Mouse (Mus musculus): ENCODE measurements around the gene Zbtb9. TPM values are rescaled to one million over a fixed set of nuclear protein-coding genes. Genes with fewer than 3 reads are reported as not detected.

The Zbtb9 gene
- polyA plus RNA-seq, 1 experiment from 2014 or later: 13.7 TPM

GRCm38 (mm10) chr17:27029431-27029830 lies 56.5 kb downstream of the Zbtb9 start:
- Histone ChIP-seq H3K4me1 (replicated peaks; ENCODE audit: control insufficient read depth, insufficient read depth, low read length) (peaks cover 8% of the 10 kb centered on the region; the same call in 1 of the 2 replicates), H3K4me3 (ENCODE audit: low read depth, low read length) (no peak overlapping the region), H3K27me3 (ENCODE audit: control insufficient read depth, insufficient read depth, low read length) (no peaks in the 10 kb centered on the region), H3K36me3 (ENCODE audit: control insufficient read depth, insufficient read depth, low read length) (no peaks in the 10 kb centered on the region), H3K4me2 (ENCODE audit: low read depth, low read length, severe bottlenecking) (no peak overlapping the region), H3K9me3 (ENCODE audit: control insufficient read depth, low read length) (no peaks in the 10 kb centered on the region), H3K27ac (ENCODE audit: low read depth, low read length) (no peak overlapping the region), H3K9ac (ENCODE audit: low read length) (no peak overlapping the region)
- DNase-seq (ENCODE audit: low spot score) (peak; percentile 55), ATAC-seq (replicated peaks; ENCODE audit: low FRiP score) (no peak)
- 88% methylated on average over 14 of the region's 14 CpGs for WGBS

- 94% methylated on average over 4 of the region's 4 CpGs for WGBS
These were observed 57.9 kb downstream of the Zbtb9 start for GRCm38 (mm10) chr17:27030896-27031295.

GRCm38 (mm10) chr17:27032328-27032727 lies 59.4 kb downstream of the Zbtb9 start:
- DNase-seq (ENCODE audit: low spot score): no peak
- no peak for ATAC-seq (replicated peaks; ENCODE audit: low FRiP score)
- H3K4me3 ChIP-seq (ENCODE audit: low read depth, low read length): no peak overlapping the region

More at GRCm38 (mm10) chr17:27030896-27031295, 57.9 kb downstream of the Zbtb9 start:
- DNase-seq (ENCODE audit: low spot score) (no peak), ATAC-seq (replicated peaks; ENCODE audit: low FRiP score) (no peak)
- H3K4me3 ChIP-seq (ENCODE audit: low read depth, low read length): no peak overlapping the region
- H3K27ac ChIP-seq (ENCODE audit: low read depth, low read length): no peak overlapping the region
- no peak overlapping the region for H3K4me2 ChIP-seq (ENCODE audit: low read depth, low read length, severe bottlenecking)
- H3K9me3 ChIP-seq (ENCODE audit: control insufficient read depth, low read length): no peaks in the 10 kb centered on the region
- H3K27me3 ChIP-seq (ENCODE audit: control insufficient read depth, insufficient read depth, low read length): no peaks in the 10 kb centered on the region
- H3K9ac ChIP-seq (ENCODE audit: low read length): no peak overlapping the region
- peaks cover 8% of the 10 kb centered on the region; the same call in 1 of the 2 replicates for H3K4me1 ChIP-seq (replicated peaks; ENCODE audit: control insufficient read depth, insufficient read depth, low read length)
- H3K36me3 ChIP-seq (ENCODE audit: control insufficient read depth, insufficient read depth, low read length): no peaks in the 10 kb centered on the region

GRCm38 (mm10) chr17:27032869-27033268 lies 59.9 kb downstream of the Zbtb9 start:
- DNase-seq (ENCODE audit: low spot score): peak; percentile 92
- Histone ChIP-seq H3K36me3 (ENCODE audit: control insufficient read depth, insufficient read depth, low read length) (no peaks in the 10 kb centered on the region), H3K4me2 (ENCODE audit: low read depth, low read length, severe bottlenecking) (no peak overlapping the region), H3K4me3 (ENCODE audit: low read depth, low read length) (no peak overlapping the region), H3K4me1 (replicated peaks; ENCODE audit: control insufficient read depth, insufficient read depth, low read length) (0 out of 2 replicates have a peak, but pooled peaks cover 1% of the 10 kb centered on the region), H3K27me3 (ENCODE audit: control insufficient read depth, insufficient read depth, low read length) (no peaks in the 10 kb centered on the region), H3K9me3 (ENCODE audit: control insufficient read depth, low read length) (no peaks in the 10 kb centered on the region), H3K27ac (ENCODE audit: low read depth, low read length) (no peak overlapping the region), H3K9ac (ENCODE audit: low read length) (no peak overlapping the region)
- ATAC-seq (replicated peaks; ENCODE audit: low FRiP score): peak; percentile 42; the same call in 1 of the 2 replicates
- WGBS: 2% methylated on average over 14 of the region's 14 CpGs

More at GRCm38 (mm10) chr17:27032328-27032727, 59.4 kb downstream of the Zbtb9 start:
- WGBS: 65% methylated on average over 7 of the region's 7 CpGs
- H3K4me1 ChIP-seq (replicated peaks; ENCODE audit: control insufficient read depth, insufficient read depth, low read length): peaks cover 6% of the 10 kb centered on the region; the same call in 1 of the 2 replicates
- no peak overlapping the region for H3K9ac ChIP-seq (ENCODE audit: low read length)
- no peaks in the 10 kb centered on the region for H3K27me3 ChIP-seq (ENCODE audit: control insufficient read depth, insufficient read depth, low read length)
- no peak overlapping the region for H3K27ac ChIP-seq (ENCODE audit: low read depth, low read length)
- H3K9me3 ChIP-seq (ENCODE audit: control insufficient read depth, low read length): no peaks in the 10 kb centered on the region
- H3K4me2 ChIP-seq (ENCODE audit: low read depth, low read length, severe bottlenecking): no peak overlapping the region
- no peaks in the 10 kb centered on the region for H3K36me3 ChIP-seq (ENCODE audit: control insufficient read depth, insufficient read depth, low read length)

GRCm38 (mm10) chr17:27036465-27036864 lies 63.5 kb downstream of the Zbtb9 start:
- H3K4me1 ChIP-seq (replicated peaks; ENCODE audit: control insufficient read depth, insufficient read depth, low read length): peaks cover 13% of the 10 kb centered on the region; the same call in 1 of the 2 replicates
- no peaks in the 10 kb centered on the region for H3K36me3 ChIP-seq (ENCODE audit: control insufficient read depth, insufficient read depth, low read length)
- no peak overlapping the region for H3K4me2 ChIP-seq (ENCODE audit: low read depth, low read length, severe bottlenecking)
- DNase-seq (ENCODE audit: low spot score) (no peak), ATAC-seq (replicated peaks; ENCODE audit: low FRiP score) (no peak)
- no peak overlapping the region for H3K9ac ChIP-seq (ENCODE audit: low read length)
- no peak overlapping the region for H3K4me3 ChIP-seq (ENCODE audit: low read depth, low read length)
- 77% methylated on average over 7 of the region's 7 CpGs for WGBS
- no peaks in the 10 kb centered on the region for H3K27me3 ChIP-seq (ENCODE audit: control insufficient read depth, insufficient read depth, low read length)
- H3K9me3 ChIP-seq (ENCODE audit: control insufficient read depth, low read length): no peaks in the 10 kb centered on the region
- no peak overlapping the region for H3K27ac ChIP-seq (ENCODE audit: low read depth, low read length)

- whole genome bisulfite sequencing: 43% methylated on average over 18 of the region's 18 CpGs
- Histone ChIP-seq H3K36me3 (ENCODE audit: control insufficient read depth, insufficient read depth, low read length) (no peaks in the 10 kb centered on the region), H3K27me3 (ENCODE audit: control insufficient read depth, insufficient read depth, low read length) (no peaks in the 10 kb centered on the region), H3K27ac (ENCODE audit: low read depth, low read length) (no peak overlapping the region), H3K4me1 (replicated peaks; ENCODE audit: control insufficient read depth, insufficient read depth, low read length) (peaks cover 13% of the 10 kb centered on the region; the same call in 1 of the 2 replicates), H3K9ac (ENCODE audit: low read length) (no peak overlapping the region), H3K4me2 (ENCODE audit: low read depth, low read length, severe bottlenecking) (no peak overlapping the region), H3K9me3 (ENCODE audit: control insufficient read depth, low read length) (no peaks in the 10 kb centered on the region), H3K4me3 (ENCODE audit: low read depth, low read length) (no peak overlapping the region)
- no peak for DNase-seq (ENCODE audit: low spot score)
- ATAC-seq (replicated peaks; ENCODE audit: low FRiP score): no peak
These were observed 65.5 kb downstream of the Zbtb9 start for GRCm38 (mm10) chr17:27038335-27039050.

GRCm38 (mm10) chr17:27039432-27040102 lies 66.6 kb downstream of the Zbtb9 start:
- Histone ChIP-seq H3K9ac (ENCODE audit: low read length) (peak overlapping the region; percentile 27; the same call in 1 of the 2 replicates), H3K4me3 (ENCODE audit: low read depth, low read length) (no peak overlapping the region), H3K27ac (ENCODE audit: low read depth, low read length) (no peak overlapping the region), H3K36me3 (ENCODE audit: control insufficient read depth, insufficient read depth, low read length) (no peaks in the 10 kb centered on the region), H3K9me3 (ENCODE audit: control insufficient read depth, low read length) (no peaks in the 10 kb centered on the region), H3K4me2 (ENCODE audit: low read depth, low read length, severe bottlenecking) (no peak overlapping the region), H3K27me3 (ENCODE audit: control insufficient read depth, insufficient read depth, low read length) (no peaks in the 10 kb centered on the region), H3K4me1 (replicated peaks; ENCODE audit: control insufficient read depth, insufficient read depth, low read length) (peaks cover 13% of the 10 kb centered on the region; the same call in 1 of the 2 replicates)
- 65% methylated on average over 10 of the region's 10 CpGs for WGBS
- ATAC-seq (replicated peaks; ENCODE audit: low FRiP score) (no peak), DNase-seq (ENCODE audit: low spot score) (no peak)

GRCm38 (mm10) chr17:27040304-27041045 lies 67.5 kb downstream of the Zbtb9 start:
- Histone ChIP-seq H3K9ac (ENCODE audit: low read length) (peak overlapping the region; percentile 27), H3K4me2 (ENCODE audit: low read depth, low read length, severe bottlenecking) (peak overlapping the region; percentile 31), H3K9me3 (ENCODE audit: control insufficient read depth, low read length) (no peaks in the 10 kb centered on the region), H3K4me1 (replicated peaks; ENCODE audit: control insufficient read depth, insufficient read depth, low read length) (peaks cover 13% of the 10 kb centered on the region; the same call in 1 of the 2 replicates), H3K27ac (ENCODE audit: low read depth, low read length) (peak overlapping the region; percentile 31; the same call in 1 of the 2 replicates), H3K36me3 (ENCODE audit: control insufficient read depth, insufficient read depth, low read length) (no peaks in the 10 kb centered on the region), H3K4me3 (ENCODE audit: low read depth, low read length) (no peak overlapping the region), H3K27me3 (ENCODE audit: control insufficient read depth, insufficient read depth, low read length) (no peaks in the 10 kb centered on the region)
- 11% methylated on average over 20 of the region's 20 CpGs for WGBS
- ATAC-seq (replicated peaks; ENCODE audit: low FRiP score) (no peak), DNase-seq (ENCODE audit: low spot score) (peak; percentile 80)

Measured in forebrain, embryonic 11.5 days (tissue).